Mouse (Mus musculus) heart, embryonic 16.5 days (tissue): ENCODE results near the gene Smtn. TPM values are rescaled to one million over a fixed set of nuclear protein-coding genes. Genes with fewer than 3 reads are reported as not detected.

ENCODE experiments used
- ATAC-seq: fragments of 200-750 bp; cut with Nextera tagmentation; replicated peaks from 2 replicates; pipeline ENCODE4 v1.8.0; 2017; ENCODE audit warnings: moderate number of reproducible peaks; ENCODE audit not compliant: insufficient read depth, low FRiP score; ENCODE audit errors: extremely low read depth
- H3K27ac ChIP-seq: fragments of 300-500 bp; sonication (generic); 2 replicates; pipeline ENCODE4 v1.5.1; 2014; ENCODE audit warnings: mild to moderate bottlenecking, low read length, control low read depth, moderate library complexity
- H3K27me3 ChIP-seq: fragments of 300-500 bp; sonication (generic); 2 replicates; pipeline ENCODE4 v1.6.1; 2014; ENCODE audit warnings: low read length, mixed read lengths; ENCODE audit not compliant: control insufficient read depth, insufficient read depth
- H3K36me3 ChIP-seq: fragments of 300-500 bp; sonication (generic); 2 replicates; pipeline ENCODE4 v1.6.1; 2014; ENCODE audit not compliant: control insufficient read depth, insufficient read depth
- H3K4me1 ChIP-seq: fragments of 300-500 bp; sonication (generic); 2 replicates; pipeline ENCODE4 v1.6.1; 2014; ENCODE audit warnings: low read length, mixed read lengths; ENCODE audit not compliant: control insufficient read depth, insufficient read depth
- H3K4me2 ChIP-seq: fragments of 300-500 bp; sonication (generic); 2 replicates; pipeline ENCODE4 v1.6.1; 2014; ENCODE audit warnings: low read depth, mild to moderate bottlenecking, control low read depth, low read length
- H3K4me3 ChIP-seq: fragments of 300-500 bp; sonication (generic); 2 replicates; pipeline ENCODE4 v1.5.1; 2014; ENCODE audit warnings: mild to moderate bottlenecking, control low read depth, low read length
- H3K9ac ChIP-seq: fragments of 300-500 bp; sonication (generic); 2 replicates; pipeline ENCODE4 v1.6.1; 2014; ENCODE audit warnings: low read length, control low read depth
- H3K9me3 ChIP-seq: fragments of 300-500 bp; sonication (generic); replicated peaks from 2 replicates; pipeline ENCODE4 v1.6.1; 2016; ENCODE audit warnings: low read length; ENCODE audit not compliant: control insufficient read depth
- WGBS: fragments of 180-500 bp; shearing (Covaris S2); extraction: QIAGEN DNeasy Blood & Tissue Kit; methylation state at CpG from one replicate; pipeline ENCODE4 v1.1.7; 2014; 5-methylcytosine and 5-hydroxymethylcytosine counted together
- polyA plus RNA-seq: library from polyadenylated mRNA; unstranded; fragments of >200 nt; fragmentation: Nextera tagmentation; extraction: Ambion mirVana; gene quantifications from 2 replicates; pipeline ENCODE4 v1.2.1, GENCODE M21; 2015

The Smtn gene
- polyA plus RNA-seq, 1 experiment from 2014 or later = 93.9 TPM

DNA sequence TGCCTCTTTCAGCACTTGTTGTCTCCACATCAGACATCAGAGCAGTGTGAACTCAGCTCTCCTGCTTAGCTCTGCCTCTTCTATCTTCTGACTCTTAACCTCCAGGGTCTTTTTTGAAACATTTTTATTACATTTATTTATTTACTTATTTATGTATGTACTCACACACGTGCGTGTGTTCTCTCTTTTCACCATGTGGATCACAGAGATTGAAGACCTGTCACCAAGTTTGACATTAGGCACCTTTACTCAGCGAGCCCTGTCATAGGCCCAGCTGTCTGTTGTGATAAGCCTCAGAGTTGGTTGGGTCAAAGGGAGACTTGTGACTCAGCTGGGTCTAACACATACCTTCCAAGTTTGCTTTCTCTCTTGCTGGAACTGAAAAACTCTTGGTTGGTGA lies 17.4 kb upstream of the Smtn start:
- H3K9me3 ChIP-seq = no peaks in the 10 kb centered on the region

DNA sequence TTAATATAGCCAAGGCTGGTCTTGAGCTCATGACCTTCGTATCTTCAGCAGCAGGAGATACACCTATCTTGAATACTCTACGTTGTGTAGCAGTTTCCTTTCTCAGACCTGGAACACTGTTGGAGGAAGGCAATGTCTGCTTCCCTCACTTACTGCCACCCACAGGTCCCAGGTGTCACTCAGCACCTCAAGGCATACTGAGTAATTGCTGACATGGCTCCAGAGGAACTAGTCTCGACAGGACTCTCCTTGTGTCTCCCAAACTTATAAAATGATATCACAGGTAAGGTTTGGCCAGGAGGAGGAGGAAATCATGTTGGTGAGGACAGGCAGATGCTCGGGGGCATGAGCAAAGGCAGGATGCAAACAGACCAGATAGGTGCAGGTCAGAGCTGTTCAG lies 14.6 kb upstream of the Smtn start:
- no peak overlapping the region for H3K9ac ChIP-seq
- H3K4me2 ChIP-seq = no peak overlapping the region
- no peaks in the 10 kb centered on the region for H3K36me3 ChIP-seq
- no peaks in the 10 kb centered on the region for H3K9me3 ChIP-seq
- H3K27me3 ChIP-seq = no peaks in the 10 kb centered on the region
- 66% methylated on average over 4 of the region's 4 CpGs for WGBS
- no peaks in the 10 kb centered on the region for H3K4me1 ChIP-seq
- no peak for ATAC-seq
- no peak overlapping the region for H3K27ac ChIP-seq
- no peak overlapping the region for H3K4me3 ChIP-seq

More for the DNA sequence above, 17.4 kb upstream of the Smtn start:
- Histone ChIP-seq H3K4me3 (no peak overlapping the region), H3K27me3 (no peaks in the 10 kb centered on the region), H3K4me2 (no peak overlapping the region), H3K4me1 (peaks cover 6% of the 10 kb centered on the region), H3K27ac (no peak overlapping the region), H3K9ac (no peak overlapping the region), H3K36me3 (no peaks in the 10 kb centered on the region)
- WGBS = 36% methylated on average over 3 of the region's 3 CpGs
- no peak for ATAC-seq

GRCm38 (mm10) chr11:3549791-3550190 lies 9.4 kb upstream of the Smtn start:
- H3K27me3 ChIP-seq = no peaks in the 10 kb centered on the region
- no peaks in the 10 kb centered on the region for H3K36me3 ChIP-seq
- H3K4me3 ChIP-seq = no peak overlapping the region
- 54% methylated on average over 5 of the region's 5 CpGs for WGBS
- H3K9me3 ChIP-seq = no peaks in the 10 kb centered on the region
- no peak for ATAC-seq
- H3K9ac ChIP-seq = no peak overlapping the region
- no peak overlapping the region for H3K27ac ChIP-seq
- no peak overlapping the region for H3K4me2 ChIP-seq
- H3K4me1 ChIP-seq = peaks cover 10% of the 10 kb centered on the region

GRCm38 (mm10) chr11:3548564-3549295 lies 8.3 kb upstream of the Smtn start:
- H3K9me3 ChIP-seq = 0 out of 2 replicates have a peak, but pooled peaks cover 4% of the 10 kb centered on the region
- no peak for ATAC-seq
- H3K4me3 ChIP-seq = no peak overlapping the region
- H3K4me1 ChIP-seq = peaks cover 10% of the 10 kb centered on the region
- 82% methylated on average over 3 of the region's 3 CpGs for WGBS
- H3K4me2 ChIP-seq = no peak overlapping the region
- no peak overlapping the region for H3K9ac ChIP-seq
- H3K27me3 ChIP-seq = no peaks in the 10 kb centered on the region
- no peaks in the 10 kb centered on the region for H3K36me3 ChIP-seq
- no peak overlapping the region for H3K27ac ChIP-seq

DNA sequence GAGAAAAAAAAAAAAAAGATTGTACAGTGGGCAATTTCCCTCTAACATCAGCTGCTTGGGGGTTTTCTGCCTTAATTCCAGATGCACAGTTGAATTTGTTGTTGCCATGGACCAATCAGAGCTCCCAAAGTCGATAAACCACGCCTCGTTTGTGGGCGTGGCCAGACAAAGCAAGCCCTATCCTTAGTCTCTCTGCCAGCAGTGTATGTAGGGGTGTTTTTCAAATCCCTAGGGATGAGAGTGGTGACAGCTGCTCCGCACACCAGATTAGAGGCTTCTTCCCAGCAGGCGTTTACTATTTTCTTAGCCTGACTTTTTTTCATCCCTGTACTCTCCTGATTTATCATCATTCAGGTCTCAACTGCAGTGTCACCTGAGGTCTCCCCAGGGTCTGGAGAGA lies 7.6 kb upstream of the Smtn start:
- 27% methylated on average over 6 of the region's 6 CpGs for WGBS
- Histone ChIP-seq H3K4me3 (no peak overlapping the region), H3K4me1 (peaks cover 17% of the 10 kb centered on the region), H3K36me3 (no peaks in the 10 kb centered on the region), H3K27me3 (no peaks in the 10 kb centered on the region), H3K9ac (no peak overlapping the region), H3K9me3 (0 out of 2 replicates have a peak, but pooled peaks cover 4% of the 10 kb centered on the region), H3K27ac (no peak overlapping the region), H3K4me2 (no peak overlapping the region)
- ATAC-seq = peak; percentile 35; the same call in 1 of the 2 replicates

GRCm38 (mm10) chr11:3547047-3547446 lies 6.6 kb upstream of the Smtn start:
- Histone ChIP-seq H3K9ac (no peak overlapping the region), H3K36me3 (no peaks in the 10 kb centered on the region), H3K4me2 (no peak overlapping the region), H3K4me3 (no peak overlapping the region), H3K27me3 (no peaks in the 10 kb centered on the region), H3K27ac (no peak overlapping the region), H3K4me1 (peaks cover 17% of the 10 kb centered on the region), H3K9me3 (0 out of 2 replicates have a peak, but pooled peaks cover 4% of the 10 kb centered on the region)
- 82% methylated on average over 2 of the region's 2 CpGs for WGBS
- ATAC-seq = no peak

DNA sequence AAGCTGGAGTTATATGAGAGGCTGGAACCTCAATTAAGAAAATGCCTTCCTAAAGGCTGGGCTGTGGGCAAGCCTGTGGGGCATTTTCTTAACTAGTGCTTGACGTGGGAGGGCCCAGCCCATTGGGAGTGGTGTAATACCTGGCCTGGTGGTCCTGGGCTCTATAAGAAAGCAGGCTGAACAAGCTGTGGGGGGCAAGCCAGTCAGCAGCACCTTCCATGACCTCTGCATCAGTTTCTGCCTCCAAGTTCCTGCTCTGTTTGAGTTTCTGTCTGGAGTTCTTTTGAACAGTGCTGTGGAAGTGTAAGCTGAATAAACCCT lies 5.8 kb upstream of the Smtn start:
- no peak overlapping the region for H3K4me3 ChIP-seq
- H3K9me3 ChIP-seq = 0 out of 2 replicates have a peak, but pooled peaks cover 4% of the 10 kb centered on the region
- H3K27me3 ChIP-seq = no peaks in the 10 kb centered on the region
- no peak overlapping the region for H3K4me2 ChIP-seq
- peaks cover 17% of the 10 kb centered on the region for H3K4me1 ChIP-seq
- H3K9ac ChIP-seq = no peak overlapping the region
- WGBS = 30% methylated on average over 1 of the region's 1 CpGs
- no peaks in the 10 kb centered on the region for H3K36me3 ChIP-seq
- no peak for ATAC-seq
- peak overlapping the region; percentile 48 for H3K27ac ChIP-seq

DNA sequence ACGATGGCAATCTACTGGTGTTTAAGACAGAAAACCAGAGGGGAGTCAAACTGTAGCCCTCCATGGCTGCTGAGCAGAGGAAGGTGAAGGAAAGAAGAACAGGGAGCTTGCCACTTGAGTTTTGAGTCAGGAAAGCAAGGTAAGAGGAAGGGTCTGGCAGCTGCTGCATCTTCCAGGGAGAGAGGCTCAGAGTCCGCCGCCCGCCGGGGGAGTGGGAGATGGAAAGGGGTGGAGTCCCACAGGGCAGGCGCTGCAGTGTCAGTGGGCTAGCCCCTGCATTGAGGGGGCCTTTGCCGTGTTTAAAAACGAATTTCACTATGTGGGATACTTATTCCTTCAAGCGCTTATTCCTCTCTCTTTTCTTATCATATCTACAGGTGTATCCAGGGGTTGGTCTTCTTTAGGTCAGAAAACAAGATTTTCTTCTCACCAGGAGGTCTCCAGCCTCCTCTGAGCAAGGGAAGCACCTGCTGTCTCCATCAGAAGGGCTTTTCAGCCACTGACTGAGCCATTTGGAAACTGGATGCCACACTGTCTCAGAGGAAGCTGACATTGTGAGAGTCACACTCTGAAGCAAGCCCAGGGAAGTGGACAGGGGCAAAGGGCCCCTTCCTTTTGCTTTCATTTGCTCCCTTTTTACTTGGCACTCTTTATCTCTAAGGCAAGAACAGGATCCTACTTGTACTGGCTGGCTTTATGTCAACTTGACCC lies 5.3 kb upstream of the Smtn start:
- Histone ChIP-seq H3K36me3 (no peaks in the 10 kb centered on the region), H3K27me3 (no peaks in the 10 kb centered on the region), H3K27ac (peak overlapping the region; percentile 48), H3K9ac (no peak overlapping the region), H3K4me3 (no peak overlapping the region), H3K4me1 (peaks cover 17% of the 10 kb centered on the region), H3K9me3 (0 out of 2 replicates have a peak, but pooled peaks cover 4% of the 10 kb centered on the region), H3K4me2 (no peak overlapping the region)
- 28% methylated on average over 9 of the region's 9 CpGs for WGBS
- no peak for ATAC-seq

GRCm38 (mm10) chr11:3544409-3544808 lies 4.0 kb upstream of the Smtn start:
- Histone ChIP-seq H3K27ac (no peak overlapping the region), H3K4me2 (no peak overlapping the region), H3K9ac (no peak overlapping the region), H3K4me1 (peaks cover 19% of the 10 kb centered on the region), H3K9me3 (0 out of 2 replicates have a peak, but pooled peaks cover 4% of the 10 kb centered on the region), H3K4me3 (no peak overlapping the region), H3K36me3 (no peaks in the 10 kb centered on the region), H3K27me3 (no peaks in the 10 kb centered on the region)
- ATAC-seq = no peak
- 93% methylated on average over 5 of the region's 5 CpGs for WGBS
